Mouse (Mus musculus) cortical plate, adult 2 months (tissue): ENCODE measurements around the gene Galnt13.

Experiments
- CTCF ChIP-seq: fragments of 200-500 bp; IDR thresholded peaks from 2 replicates; pipeline ENCODE4 v1.5.1; 2011; ENCODE audit warnings: mild to moderate bottlenecking, control low read depth, low read length; ENCODE audit not compliant: insufficient read depth; ENCODE audit errors: extremely low read depth
- POLR2A ChIP-seq: fragments of 200-500 bp; IDR thresholded peaks from 2 replicates; pipeline ENCODE4 v1.6.1; 2011; ENCODE audit warnings: mild to moderate bottlenecking, low read length, control low read depth; ENCODE audit not compliant: insufficient read depth; ENCODE audit errors: extremely low read depth

DNA sequence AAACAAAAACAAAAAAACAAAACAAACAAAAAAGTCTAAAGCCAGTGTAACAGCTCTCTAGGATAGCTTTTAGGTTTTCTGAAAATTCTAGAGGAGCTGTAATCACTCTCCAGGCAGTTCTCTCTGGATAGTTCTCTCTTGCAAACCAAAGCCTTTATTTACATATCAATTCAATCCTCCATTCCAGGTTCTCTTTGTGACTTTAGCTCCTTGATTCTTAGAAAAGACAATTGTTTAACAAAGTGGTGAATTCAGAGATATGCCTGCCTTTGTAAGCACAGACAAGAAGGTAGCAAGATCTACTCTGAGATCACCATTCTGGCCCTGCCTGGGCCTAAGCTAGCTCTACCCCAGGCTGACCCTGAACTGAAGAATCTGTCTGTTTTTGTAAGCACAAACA lies 501.2 kb downstream of the Galnt13 start:
- TF ChIP-seq POLR2A (no peak), CTCF (no peak)
